In the genomic region with DNA sequence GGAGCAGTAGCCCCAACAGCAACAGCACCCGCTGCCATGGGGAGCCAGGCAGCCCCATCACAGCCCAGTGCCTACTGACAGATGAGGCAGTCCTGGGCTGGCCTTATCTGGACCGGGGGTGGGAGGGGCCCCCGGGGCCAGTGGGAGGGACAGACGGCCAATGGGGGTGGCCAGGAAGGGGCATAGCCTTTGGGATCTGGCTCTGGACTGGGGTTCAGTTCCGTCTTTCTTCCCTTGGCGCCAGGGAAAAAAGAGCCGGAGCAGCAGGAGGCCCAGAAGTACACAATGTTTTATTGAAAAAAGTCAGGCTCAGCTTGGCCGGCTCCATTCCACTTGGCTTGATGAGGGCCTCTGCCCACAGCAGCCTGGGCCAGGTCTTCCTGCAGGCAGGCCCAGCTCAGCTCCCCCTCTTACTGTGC, we compare ENCODE assay signal across 10 mouse cellular contexts. TPM values are rescaled to one million over a fixed set of nuclear protein-coding genes. Genes with fewer than 3 reads are reported as not detected.
A peak's percentile ranks its signal among the peaks of the same experiment; 100 is the strongest.
DNase-seq lines count a peak whose midpoint lies in the region; ATAC-seq lines count a peak whose summit lies in the region.
"Had no signal": no experiment of that assay in that cellular context is flagged by ENCODE, and none has a peak within 500 bp of the region (broad histone marks: within the 10 kb centered on the region; RNA-seq: fewer than 3 reads in every experiment).

A gene (minus strand): TSS at position 62 of the 419 bp plus-strand sequence.

- no peaks in the 10 kb centered on the region for H3K36me3 ChIP-seq in hindbrain, embryonic 15.5 days
- peaks cover 7% of the 10 kb centered on the region; the same call in 1 of the 2 replicates for H3K36me3 ChIP-seq in hindbrain, embryonic 13.5 days
- peaks cover 79% of the 10 kb centered on the region for H3K36me3 ChIP-seq in liver, embryonic 13.5 days

- H3K27ac ChIP-seq in hindbrain, embryonic 15.5 days (replicated peaks): peak within 1 kb of the TSS; percentile 57
- H3K27ac ChIP-seq in hindbrain, embryonic 13.5 days: no peak within 1 kb of the TSS
- peak within 1 kb of the TSS; percentile 73 for H3K27ac ChIP-seq in liver, embryonic 13.5 days
- H3K27ac ChIP-seq: stomach, embryonic 15.5 days had no signal

- no peak within 1 kb of the TSS for H3K9ac ChIP-seq in hindbrain, embryonic 15.5 days
- H3K9ac ChIP-seq in hindbrain, embryonic 13.5 days: no peak within 1 kb of the TSS
- H3K9ac ChIP-seq in liver, embryonic 13.5 days: peak within 1 kb of the TSS; percentile 43; the same call in 1 of the 2 replicates
- H3K9ac ChIP-seq: stomach, embryonic 15.5 days had no signal

- peak; percentile 48 for DNase-seq in cerebellum, adult 11-12 months
- DNase-seq in cerebellum, adult 8-10 months: no peak
- DNase-seq in layer of hippocampus, adult 8-10 months (ENCODE audit: low spot score in 2 of 2): peak; percentile 61 to 70
- no peak for DNase-seq in liver, embryonic 13.5 days
- no peak for DNase-seq in urinary bladder, postnatal 4 days (ENCODE audit: low spot score in 2 of 2)
- DNase-seq in kidney, postnatal 10 days: no peak
- DNase-seq: B cell, adult 2 months had no signal

- H3K4me1 ChIP-seq in hindbrain, embryonic 15.5 days (replicated peaks): peaks cover 5% of the 10 kb centered on the region
- H3K4me1 ChIP-seq in hindbrain, embryonic 13.5 days (replicated peaks): peaks cover 4% of the 10 kb centered on the region
- H3K4me1 ChIP-seq in liver, embryonic 13.5 days (replicated peaks): peaks cover 19% of the 10 kb centered on the region

- H3K4me3 ChIP-seq in hindbrain, embryonic 15.5 days: no peak within 1 kb of the TSS
- no peak within 1 kb of the TSS for H3K4me3 ChIP-seq in hindbrain, embryonic 13.5 days
- H3K4me3 ChIP-seq in liver, embryonic 13.5 days (replicated peaks): peak within 1 kb of the TSS; percentile 45
- H3K4me3 ChIP-seq: stomach, embryonic 15.5 days had no signal

- H3K27me3 ChIP-seq in hindbrain, embryonic 15.5 days: no peaks in the 10 kb centered on the region
- H3K27me3 ChIP-seq in hindbrain, embryonic 13.5 days: no peaks in the 10 kb centered on the region
- no peaks in the 10 kb centered on the region for H3K27me3 ChIP-seq in liver, embryonic 13.5 days
- H3K27me3 ChIP-seq: stomach, embryonic 15.5 days had no signal

- WGBS in hindbrain, embryonic 15.5 days: 39% methylated on average over 6 of the region's 8 CpGs
- 54% methylated on average over 8 of the region's 8 CpGs for WGBS in hindbrain, embryonic 13.5 days
- WGBS in liver, embryonic 13.5 days (ENCODE audit: insufficient replicate concordance): 58% methylated on average over 8 of the region's 8 CpGs

- H3K4me2 ChIP-seq in hindbrain, embryonic 15.5 days: no peak within 1 kb of the TSS
- no peak within 1 kb of the TSS for H3K4me2 ChIP-seq in hindbrain, embryonic 13.5 days
- H3K4me2 ChIP-seq in liver, embryonic 13.5 days: peak within 1 kb of the TSS; percentile 53
- H3K4me2 ChIP-seq: stomach, embryonic 15.5 days had no signal

- ATAC-seq in hindbrain, embryonic 15.5 days (ENCODE audit: low FRiP score, low read depth): peak; percentile 73
- ATAC-seq in hindbrain, embryonic 13.5 days (ENCODE audit: low FRiP score): no peak
- peak; percentile 68 for ATAC-seq in liver, embryonic 13.5 days (ENCODE audit: low read depth)

- no peaks in the 10 kb centered on the region for H3K9me3 ChIP-seq in hindbrain, embryonic 15.5 days
- H3K9me3 ChIP-seq in hindbrain, embryonic 13.5 days: no peaks in the 10 kb centered on the region
- no peaks in the 10 kb centered on the region for H3K9me3 ChIP-seq in liver, embryonic 13.5 days (replicated peaks)
- H3K9me3 ChIP-seq: stomach, embryonic 15.5 days had no signal

RNA-seq across cellular contexts. Expression of the gene that starts here (rescaled TPM):
- 4.5 and 5.0 TPM in 2 replicates for polyA plus RNA-seq in hindbrain, embryonic 15.5 days (2015; fragmentation: Nextera tagmentation; extraction: Ambion mirVana)
- polyA plus RNA-seq in hindbrain, embryonic 13.5 days (2015; fragmentation: Nextera tagmentation; extraction: Ambion mirVana): 0.90 and 1.0 TPM in 2 replicates
- total RNA-seq in layer of hippocampus, adult 8-10 months (2022): 10 to 100 TPM; 30.9 to 47.5 (median 35.4) TPM
- polyA plus RNA-seq in liver, embryonic 13.5 days (2015; fragmentation: Nextera tagmentation; extraction: Ambion mirVana): 31.2 and 33.1 TPM in 2 replicates

Comparison
In these comparisons a context has a peak if more than half of its experiments do, and no peak if none do; other contexts are left out.
1. DNase-seq: peak in cerebellum, adult 11-12 months (single experiment) and layer of hippocampus, adult 8-10 months (2 of 2); none in cerebellum, adult 8-10 months (single experiment), liver, embryonic 13.5 days (single experiment), urinary bladder, postnatal 4 days (0 of 2) and kidney, postnatal 10 days (single experiment).